Mouse (Mus musculus): ENCODE measurements around the gene Siglech. TPM values are rescaled to one million over a fixed set of nuclear protein-coding genes. Genes with fewer than 3 reads are reported as not detected.
"Not testable (repeated sequence)": the region's sequence is repeated elsewhere in the genome, so short reads cannot be mapped to it uniquely, and the experiment has no call there.

The Siglech gene
- polyA plus RNA-seq (2012; rRNA removed) = 20.5 and 33.1 TPM in 2 replicates

DNA sequence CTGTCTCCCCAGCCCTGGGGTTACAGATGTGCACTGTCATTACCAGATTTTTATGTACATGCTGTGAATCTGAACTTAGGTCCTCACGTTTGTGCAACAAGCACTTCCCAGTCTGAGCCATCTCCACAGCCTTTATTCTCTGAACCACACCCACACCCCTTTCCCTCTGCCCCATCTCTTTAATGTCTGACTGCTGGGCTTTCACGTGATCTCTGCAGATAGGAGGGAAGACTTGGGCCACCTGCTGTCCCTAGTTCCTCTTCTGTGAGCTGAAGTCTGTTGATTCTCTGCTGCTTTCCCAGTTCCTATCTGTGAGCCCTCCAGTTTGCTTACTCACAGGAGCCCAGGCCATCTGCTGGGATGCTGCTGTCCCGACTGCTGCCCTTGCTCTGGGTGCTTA, at the start of gene Siglech:
TSS of gene Siglech (plus strand) at position 253 of the 400 bp plus-strand sequence.
- no peak for DNase-seq (ENCODE audit: extremely low spot score in 1 of 2, low spot score in 1 of 2)

DNA sequence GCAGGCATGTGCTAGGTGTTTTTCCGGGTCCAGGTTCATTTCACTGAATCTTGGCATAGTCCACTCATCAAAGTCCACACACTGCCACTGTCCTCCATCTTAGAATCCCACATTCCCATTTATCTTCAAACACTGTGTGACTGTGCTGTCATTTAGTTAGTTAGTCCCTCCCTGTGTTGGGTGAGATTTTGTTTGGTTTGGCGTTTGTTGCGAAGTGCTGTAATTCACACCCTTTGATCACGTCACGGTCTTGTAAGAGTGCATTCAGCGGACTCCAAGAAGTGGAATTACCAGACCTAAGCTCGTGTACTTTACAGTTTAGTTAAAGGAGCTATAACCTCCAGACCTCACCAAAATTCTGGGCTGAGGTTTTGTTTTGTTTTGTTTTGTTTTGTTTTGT, 45.3 kb upstream of the Siglech start:
- no peak for DNase-seq (ENCODE audit: extremely low spot score in 1 of 2, low spot score in 1 of 2)

DNA sequence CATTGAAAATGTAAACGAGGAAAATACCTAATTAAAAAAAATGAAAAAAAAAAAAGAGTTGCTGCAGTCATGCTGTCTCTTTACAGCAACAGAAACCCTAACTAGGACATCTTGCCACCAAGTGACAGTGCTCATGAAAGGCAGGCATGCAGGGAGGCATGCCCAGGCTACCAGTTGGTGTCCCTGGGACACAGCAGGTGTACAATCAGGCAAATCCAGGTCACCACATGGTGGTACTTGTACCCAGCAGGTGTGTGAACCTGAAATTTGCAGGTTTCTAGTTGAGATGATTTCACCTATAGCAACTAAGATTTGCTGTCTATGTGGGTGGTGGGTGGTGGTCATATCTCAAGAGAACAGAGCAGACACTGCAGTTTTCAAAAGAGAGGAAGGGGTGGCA, 39.1 kb upstream of the Siglech start:
- DNase-seq (ENCODE audit: extremely low spot score in 1 of 2, low spot score in 1 of 2) = no peak

DNA sequence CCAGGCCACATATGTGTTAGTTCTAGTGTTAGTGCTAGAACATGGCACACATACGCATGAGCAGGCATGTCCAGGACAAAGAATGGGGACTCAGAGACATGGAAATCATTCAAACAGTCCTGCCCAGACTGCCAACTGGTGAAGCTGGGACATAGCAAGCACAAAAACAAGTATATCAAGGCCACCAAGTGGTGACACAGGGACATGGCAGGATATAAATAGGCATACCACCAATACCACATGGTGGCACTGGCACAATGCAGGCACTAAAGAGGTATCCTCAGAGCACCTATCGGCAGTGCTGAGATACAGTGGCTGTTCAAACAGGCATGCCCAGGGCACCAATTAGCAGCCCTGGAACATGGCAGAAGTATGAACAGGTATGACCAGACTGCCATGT, 33.5 kb upstream of the Siglech start:
- no peak for DNase-seq (ENCODE audit: extremely low spot score in 1 of 2, low spot score in 1 of 2)

DNA sequence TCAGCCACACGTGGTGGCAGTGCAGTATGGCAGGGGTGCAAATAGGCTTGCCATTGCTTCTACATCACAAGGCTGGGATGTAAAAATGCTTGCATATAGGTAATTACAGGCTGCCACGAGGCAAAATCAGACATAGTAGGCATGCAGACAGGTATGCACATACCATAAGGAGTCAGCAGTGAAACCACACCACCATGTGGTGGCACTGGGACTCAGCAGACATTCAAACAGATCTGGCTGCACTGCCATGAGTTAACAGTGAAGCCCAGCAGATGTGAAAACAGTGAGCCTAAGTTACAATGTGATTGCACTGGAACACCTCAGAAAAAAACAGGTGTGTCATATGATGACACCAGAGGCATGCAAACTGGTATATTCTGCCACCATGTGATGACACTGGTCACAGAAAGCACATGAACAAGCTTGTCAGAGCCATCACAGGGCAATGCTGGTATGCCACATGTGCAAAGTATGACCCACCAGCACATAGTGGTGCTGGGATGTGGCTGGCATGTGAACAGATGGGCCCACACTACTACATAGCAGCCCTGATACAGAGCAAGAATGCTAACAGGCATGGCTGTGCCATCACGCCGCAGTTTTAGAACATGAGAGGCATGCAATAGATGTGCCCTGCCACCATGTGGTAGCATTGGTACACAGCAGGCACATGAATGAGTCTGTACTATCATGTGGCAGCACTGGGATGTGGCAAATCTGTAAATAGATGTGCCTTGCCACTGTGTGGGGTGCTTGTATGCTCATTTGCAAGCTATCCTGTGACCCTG, 30.7 kb upstream of the Siglech start:
- peak; percentile 46 to 81 for DNase-seq (ENCODE audit: extremely low spot score in 1 of 2, low spot score in 1 of 2)

DNA sequence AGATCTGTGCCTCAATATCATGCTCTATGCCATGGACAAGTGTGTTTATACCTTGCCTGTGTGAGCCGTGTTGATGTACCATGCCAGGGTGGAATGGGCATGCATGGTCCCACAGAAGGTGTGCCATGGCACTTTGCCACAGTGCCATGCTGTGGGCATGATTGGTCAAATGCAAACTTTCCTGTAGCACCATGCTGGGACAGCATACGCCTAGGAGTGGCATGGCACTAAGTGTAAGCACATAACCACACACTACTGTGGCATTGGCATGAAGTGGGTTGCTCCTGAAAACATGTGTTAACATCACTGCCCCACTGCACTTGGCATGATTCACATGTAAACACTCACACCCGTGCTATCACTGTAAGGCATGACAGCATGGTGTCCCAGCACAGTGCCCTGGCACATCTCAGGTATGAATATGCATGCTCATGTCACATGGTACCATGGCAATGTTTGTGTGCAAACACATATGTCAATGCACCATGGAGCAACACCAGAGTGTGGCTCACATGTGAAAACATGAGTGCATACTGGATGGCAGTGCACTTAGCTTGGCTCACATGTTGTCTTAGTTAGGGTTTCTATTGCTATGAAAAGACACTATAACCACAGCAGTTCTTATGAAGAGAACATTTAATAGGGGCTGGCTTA, 24.2 kb upstream of the Siglech start:
- no peak for DNase-seq (ENCODE audit: extremely low spot score in 1 of 2, low spot score in 1 of 2)

DNA sequence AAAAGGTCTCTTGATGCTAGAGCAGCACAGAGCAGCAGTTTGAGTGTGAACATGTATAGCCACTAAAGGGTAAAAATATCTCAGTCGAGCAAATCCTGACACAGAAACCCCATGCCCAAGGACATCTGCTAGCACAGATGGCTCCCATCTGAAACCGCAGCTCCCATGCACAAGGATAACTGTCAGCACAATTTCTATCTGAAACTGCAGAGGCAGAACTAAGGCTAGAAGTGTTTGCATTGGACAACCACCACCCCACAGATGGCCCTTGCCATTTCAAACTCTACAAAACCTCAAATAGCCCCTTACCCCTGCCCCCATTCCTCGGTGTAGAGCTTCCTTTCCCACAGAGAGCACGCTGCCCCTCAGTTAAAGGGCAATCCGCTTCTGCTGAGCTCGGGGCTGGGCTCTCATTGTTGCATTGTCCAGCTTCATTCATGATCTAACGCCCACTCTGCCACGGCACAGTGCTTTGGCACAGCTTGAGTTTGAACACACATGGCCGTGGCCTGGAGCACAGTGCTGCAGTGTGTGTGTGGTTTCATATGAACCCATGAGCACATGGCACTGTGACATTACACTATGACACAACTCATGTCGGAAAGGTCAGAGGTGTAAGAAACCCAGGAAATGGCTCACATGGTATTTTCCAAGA, 23.3 kb upstream of the Siglech start:
- peak; percentile 63 to 75 for DNase-seq (ENCODE audit: extremely low spot score in 1 of 2, low spot score in 1 of 2)

DNA sequence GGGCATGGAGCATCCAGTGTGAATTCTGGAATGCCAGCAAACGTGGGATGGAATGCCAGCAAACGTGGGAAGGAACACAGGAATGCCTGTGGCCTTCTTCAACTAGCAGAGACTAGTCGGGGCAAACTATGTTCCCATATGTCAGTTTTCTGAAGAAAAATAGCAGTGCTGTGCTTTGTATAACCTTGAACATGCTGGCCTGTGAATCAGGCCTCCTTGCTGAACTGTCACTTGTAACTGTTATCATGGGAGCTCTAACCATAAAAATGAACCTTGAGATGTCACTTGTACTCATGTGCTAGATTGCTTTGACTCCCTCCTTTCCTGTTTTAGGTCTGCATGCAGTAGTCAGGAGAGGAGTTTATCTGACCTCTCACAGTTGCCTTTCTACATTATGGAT, 17.1 kb upstream of the Siglech start:
- no peak for DNase-seq (ENCODE audit: extremely low spot score in 1 of 2, low spot score in 1 of 2)

DNA sequence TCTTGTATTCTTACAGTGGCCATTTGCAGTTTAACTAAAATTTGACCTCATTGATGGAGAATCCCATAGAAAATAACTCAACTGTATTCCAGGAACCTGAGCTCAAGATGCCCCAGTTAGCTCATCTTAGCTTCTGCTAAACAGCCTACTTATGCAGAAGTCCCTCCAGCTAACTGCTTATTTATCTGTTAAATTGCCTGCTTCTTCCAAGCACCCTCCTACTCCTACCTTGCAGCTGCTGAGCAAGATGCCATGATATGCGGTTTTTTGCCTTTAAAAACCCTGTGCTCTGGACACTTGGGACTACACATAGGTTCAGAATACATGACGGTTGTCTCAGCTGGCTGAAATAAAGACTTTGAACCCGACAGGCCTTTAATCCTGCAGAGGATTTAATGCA, 8.6 kb upstream of the Siglech start:
- DNase-seq (ENCODE audit: extremely low spot score in 1 of 2, low spot score in 1 of 2) = peak in 1 of 2 experiments; percentile 13

DNA sequence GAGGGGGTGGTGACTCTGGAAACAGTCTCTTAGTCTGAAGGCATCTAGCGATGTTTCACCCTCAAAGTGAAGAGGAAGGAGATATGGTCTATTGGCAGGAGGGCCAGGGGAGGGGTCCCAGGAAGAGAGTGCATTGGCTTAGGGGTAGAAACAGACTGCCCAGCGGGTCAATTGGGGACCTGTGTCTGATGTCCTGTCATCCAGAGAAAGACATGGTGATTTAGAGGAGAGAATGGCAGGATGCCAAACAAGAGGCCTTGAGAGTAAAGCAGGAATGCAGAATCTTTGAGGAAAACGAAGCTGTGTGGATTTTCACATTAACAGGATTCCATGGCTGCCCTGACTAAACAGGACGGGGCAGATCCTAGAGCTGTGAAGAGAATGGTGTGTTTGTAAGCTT, 12.0 kb downstream of the Siglech start:
- no peak for DNase-seq (ENCODE audit: extremely low spot score in 1 of 2, low spot score in 1 of 2)

DNA sequence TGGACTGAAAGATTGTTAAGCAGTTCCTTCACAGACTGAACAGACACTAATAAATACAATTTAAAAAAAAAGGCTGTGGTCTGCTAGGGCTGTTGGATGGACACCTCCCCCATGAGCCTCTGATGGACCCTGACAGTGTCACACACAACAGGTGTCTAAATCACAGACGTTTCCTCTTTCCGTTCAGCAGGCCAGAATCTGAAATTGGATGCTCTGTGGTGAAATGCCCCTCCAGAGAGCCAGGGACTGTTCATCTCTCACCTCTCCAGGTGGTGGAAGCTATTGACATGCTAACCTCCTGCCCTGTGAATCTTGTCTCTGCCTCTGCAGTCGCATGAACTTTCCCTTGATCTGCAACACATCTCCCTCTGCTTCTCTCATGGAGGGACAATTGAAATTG, 14.5 kb downstream of the Siglech start:
- DNase-seq (ENCODE audit: extremely low spot score in 1 of 2, low spot score in 1 of 2) = no peak

DNA sequence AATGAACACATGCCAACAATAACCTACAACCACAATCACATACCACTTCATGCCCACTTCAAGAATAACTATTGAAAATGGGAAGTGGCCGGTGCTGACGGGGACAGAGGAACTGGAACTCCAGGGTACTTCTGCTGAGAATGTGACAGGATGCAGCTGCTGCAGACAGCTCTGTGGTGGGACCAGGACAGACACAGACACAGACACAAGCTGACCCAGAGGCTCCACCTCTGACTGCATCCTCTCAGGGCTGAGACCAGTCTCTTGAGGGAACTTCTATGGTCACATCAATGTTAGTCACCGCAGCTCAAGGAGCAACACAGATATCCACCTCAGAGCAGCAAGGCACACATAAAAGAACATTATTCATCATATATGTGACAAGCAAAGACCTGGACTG, 16.6 kb downstream of the Siglech start:
- DNase-seq (ENCODE audit: extremely low spot score in 1 of 2, low spot score in 1 of 2) = peak in 1 of 2 experiments; percentile 10

DNA sequence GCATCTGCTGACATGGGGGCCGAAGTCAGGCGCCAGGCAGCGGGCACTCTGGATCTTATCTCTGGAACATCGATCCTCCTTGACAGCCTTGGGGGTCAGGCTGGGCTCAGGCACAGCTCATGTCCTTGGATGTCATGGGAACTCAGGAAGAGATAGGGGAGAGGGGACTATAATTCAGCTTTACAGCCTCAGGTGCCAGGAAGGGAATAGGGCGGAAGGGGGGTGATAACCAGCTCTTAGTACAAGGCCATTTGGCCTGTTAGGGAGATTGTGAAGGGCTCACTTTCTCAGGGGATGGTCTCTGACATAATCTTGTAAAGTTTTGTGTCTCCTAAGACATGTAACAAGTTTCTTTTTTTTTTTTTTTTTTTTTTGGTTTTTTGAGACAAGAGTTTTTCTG, 22.6 kb downstream of the Siglech start:
- DNase-seq (ENCODE audit: extremely low spot score in 1 of 2, low spot score in 1 of 2) = not testable (repeated sequence)

DNA sequence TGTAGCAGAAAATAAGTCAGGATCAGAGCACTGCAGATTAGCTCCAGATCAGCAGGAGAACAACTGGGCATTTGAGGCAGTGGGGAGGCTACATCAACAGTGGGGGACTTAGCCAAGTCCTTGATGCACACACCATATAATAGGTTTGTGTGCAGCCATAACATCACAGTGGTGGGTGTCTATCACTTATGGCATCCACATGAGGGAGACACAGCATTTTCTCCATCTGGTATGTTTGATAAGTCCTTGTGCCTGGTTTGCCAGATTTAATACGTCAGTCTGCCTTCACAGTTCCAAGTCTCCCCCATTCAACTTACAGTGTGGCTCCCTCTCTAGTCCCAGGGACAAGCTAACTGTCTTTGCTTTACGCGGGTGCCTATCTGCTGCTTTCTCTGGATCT, 24.3 kb downstream of the Siglech start:
- peak; percentile 45 to 54 for DNase-seq (ENCODE audit: extremely low spot score in 1 of 2, low spot score in 1 of 2)

DNA sequence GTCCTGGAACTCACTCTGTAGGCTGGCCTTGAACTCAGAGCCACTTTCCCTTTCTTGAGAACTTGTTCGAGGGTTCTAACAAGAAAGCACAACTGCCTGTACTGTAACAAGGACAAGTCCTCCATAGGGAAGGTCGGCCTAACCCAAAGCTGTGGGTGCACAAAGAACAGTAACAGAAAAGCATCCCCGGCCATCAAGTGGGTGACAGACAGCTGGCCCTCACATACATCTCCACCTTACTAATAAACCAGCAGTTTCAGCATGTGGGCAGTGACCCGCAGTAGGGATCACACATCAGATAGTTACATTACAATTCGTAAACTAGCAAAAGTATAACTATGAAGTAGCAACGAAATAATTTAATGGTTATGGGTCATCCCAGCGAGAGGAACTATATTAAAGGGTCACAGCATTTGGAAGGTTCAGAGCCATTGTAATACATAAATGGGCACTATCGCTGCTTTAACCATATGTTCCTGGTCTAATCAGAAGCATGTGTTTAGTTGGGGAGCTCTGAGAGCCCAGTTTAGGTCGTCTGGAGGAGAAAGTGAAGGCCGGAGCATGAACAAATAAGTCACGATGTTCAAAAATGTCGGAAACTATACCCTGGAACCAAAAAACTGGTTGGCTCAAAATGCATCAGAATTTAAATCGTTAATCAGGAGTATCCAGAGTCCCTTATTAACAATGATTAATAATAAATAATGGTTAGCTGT, 25.4 kb downstream of the Siglech start:
- peak in 1 of 2 experiments; percentile 6 for DNase-seq (ENCODE audit: extremely low spot score in 1 of 2, low spot score in 1 of 2)

DNA sequence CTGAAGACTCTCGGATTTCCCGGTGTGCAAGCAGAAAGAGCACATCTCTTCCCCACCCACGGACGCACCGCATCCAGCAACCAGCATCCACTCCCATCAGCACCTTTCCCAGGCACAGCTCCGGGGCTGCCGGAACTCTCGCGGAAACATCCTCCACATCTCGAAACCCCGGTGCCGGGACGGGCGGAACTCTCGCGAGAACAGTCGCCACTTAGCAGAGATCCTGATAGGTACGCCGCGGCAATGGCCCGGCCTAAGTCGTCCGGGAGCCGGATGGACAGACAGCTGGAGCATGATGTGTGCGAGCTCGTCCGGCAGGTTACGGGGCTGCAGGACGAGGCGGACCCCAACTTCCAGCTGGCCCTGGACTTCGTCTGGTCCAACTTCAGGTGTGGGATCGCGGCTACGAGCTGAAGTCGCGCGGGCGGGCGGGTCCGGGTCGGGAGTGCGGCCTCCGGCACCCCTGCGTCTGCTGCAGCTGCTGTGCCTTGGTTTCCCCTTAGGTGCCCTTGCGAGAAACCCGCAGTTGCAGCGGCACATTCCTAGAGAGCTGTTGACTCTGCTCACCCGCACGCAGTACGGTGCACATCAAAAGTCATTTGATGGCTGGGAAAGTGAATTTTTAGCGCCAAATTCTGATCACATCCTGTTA, 26.1 kb downstream of the Siglech start, which contains the start of gene Tubgcp5:
TSS of gene Tubgcp5 (plus strand) at position 203 of the 652 bp plus-strand sequence.
- peak; percentile 98 to 99 for DNase-seq (ENCODE audit: extremely low spot score in 1 of 2, low spot score in 1 of 2)

DNA sequence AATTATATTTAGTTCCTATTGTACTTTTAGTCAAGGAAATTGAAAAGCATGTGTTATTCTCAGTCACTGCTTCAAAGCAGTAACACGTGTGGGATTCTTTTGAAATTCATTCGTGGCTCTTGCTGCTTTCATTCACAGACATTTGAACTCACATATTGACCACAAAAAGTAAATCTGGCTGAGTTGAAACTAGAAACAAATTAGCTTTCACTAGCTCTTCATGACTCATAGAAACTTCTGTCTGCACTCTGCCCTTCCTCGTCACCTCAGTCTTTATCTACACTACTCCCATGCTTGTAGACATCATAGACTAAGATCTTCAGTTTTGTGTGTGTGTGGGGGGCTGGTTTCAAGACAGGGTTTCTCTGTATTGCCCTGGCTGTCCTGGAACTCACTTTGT, 32.0 kb downstream of the Siglech start:
- no peak for DNase-seq (ENCODE audit: extremely low spot score in 1 of 2, low spot score in 1 of 2)

DNA sequence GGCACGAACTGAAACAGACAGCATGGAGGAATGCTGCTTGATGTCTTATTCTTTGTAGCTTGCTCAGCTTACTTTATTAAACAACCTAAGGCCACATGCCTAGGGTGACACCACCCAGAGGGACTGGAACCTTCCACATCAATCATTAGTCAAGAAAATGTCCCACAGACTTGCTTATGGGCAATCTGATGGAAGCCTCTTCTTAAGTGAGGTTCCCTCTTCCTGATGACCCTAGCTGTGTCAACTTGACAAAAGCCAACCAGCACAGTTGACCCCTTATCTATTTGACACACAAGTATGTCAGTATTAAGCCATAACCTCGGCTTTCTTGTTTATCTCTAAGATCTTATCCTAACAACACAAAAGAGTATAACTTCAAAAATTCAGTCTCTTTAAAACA, 42.0 kb downstream of the Siglech start:
- no peak for DNase-seq (ENCODE audit: extremely low spot score in 1 of 2, low spot score in 1 of 2)

DNA sequence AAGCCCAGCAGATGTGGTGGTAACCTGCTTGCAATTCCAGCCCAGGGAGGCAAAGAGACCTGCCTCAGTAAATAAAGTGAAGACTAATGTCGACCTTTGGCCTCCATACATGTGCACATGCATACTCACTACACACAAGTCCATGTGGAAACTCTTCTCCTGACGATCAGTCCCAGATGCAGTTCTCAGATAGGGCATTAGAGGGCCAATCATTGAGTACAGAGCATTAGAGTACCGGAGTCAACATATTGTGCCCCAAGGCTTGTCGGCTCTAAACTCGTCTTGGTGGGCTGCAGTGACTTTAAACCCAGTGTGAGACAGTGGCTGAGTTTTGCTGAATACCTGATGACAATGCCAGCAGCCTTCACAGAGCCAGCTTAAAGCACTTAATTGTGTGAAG, 56.5 kb downstream of the Siglech start:
- no peak for DNase-seq (ENCODE audit: extremely low spot score in 1 of 2, low spot score in 1 of 2)

DNA sequence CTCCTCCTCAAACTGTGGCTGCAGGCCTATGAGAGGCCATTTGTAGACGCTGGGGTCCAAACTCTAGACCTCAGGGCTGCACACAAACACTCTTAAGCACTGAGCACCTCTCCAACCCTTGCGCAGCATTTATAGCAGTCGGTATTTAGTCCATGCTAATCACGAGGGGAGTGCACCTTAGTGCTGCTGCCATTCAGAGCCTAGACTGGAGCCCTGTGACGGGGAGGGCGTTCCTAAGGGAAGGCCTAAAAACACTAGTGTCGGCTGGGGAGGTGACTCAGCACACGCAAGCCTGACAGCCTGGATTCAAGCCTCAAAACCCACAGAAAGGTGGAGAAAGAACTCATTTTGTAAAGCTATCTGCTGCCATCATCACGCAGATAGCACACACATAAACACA, 59.6 kb downstream of the Siglech start:
- no peak for DNase-seq (ENCODE audit: extremely low spot score in 1 of 2, low spot score in 1 of 2)

Data from frontal cortex, adult 2 months (tissue).